Mouse (Mus musculus): Measurements from ENCODE around the gene Phb2. TPM values are rescaled to one million over a fixed set of nuclear protein-coding genes. Genes with fewer than 3 reads are reported as not detected.
"Not testable (repeated sequence)": the region's sequence is repeated elsewhere in the genome, so short reads cannot be mapped to it uniquely, and the experiment has no call there.

Phb2 gene
- polyA plus RNA-seq, 1 experiment from 2014 or later, result 353 TPM

- H3K27ac ChIP-seq (ENCODE audit: low read depth, low read length), result no peak overlapping the region
- H3K27me3 ChIP-seq (ENCODE audit: control insufficient read depth, insufficient read depth, low read length), result no peaks in the 10 kb centered on the region
- WGBS, result 88% methylated on average over 9 of the region's 9 CpGs
- H3K9ac ChIP-seq (ENCODE audit: low read length), result no peak overlapping the region
- ATAC-seq (ENCODE audit: low FRiP score) (no peak), DNase-seq (ENCODE audit: low spot score, missing footprints) (no peak)
- H3K9me3 ChIP-seq (ENCODE audit: control insufficient read depth, low read length), result no peaks in the 10 kb centered on the region
- H3K4me2 ChIP-seq, result no peak overlapping the region
- no peaks in the 10 kb centered on the region for H3K4me1 ChIP-seq (ENCODE audit: control insufficient read depth, insufficient read depth, low read length)
- H3K36me3 ChIP-seq (ENCODE audit: control insufficient read depth, insufficient read depth, low read length), result no peaks in the 10 kb centered on the region
- no peak overlapping the region for H3K4me3 ChIP-seq (ENCODE audit: low read depth, low read length)
Observed at GRCm38 (mm10) chr6:124673619-124674018, 38.5 kb upstream of the Phb2 start.

- Histone ChIP-seq H3K4me1 (ENCODE audit: control insufficient read depth, insufficient read depth, low read length) (no peaks in the 10 kb centered on the region), H3K27me3 (ENCODE audit: control insufficient read depth, insufficient read depth, low read length) (no peaks in the 10 kb centered on the region), H3K4me3 (ENCODE audit: low read depth, low read length) (no peak overlapping the region), H3K27ac (ENCODE audit: low read depth, low read length) (no peak overlapping the region), H3K36me3 (ENCODE audit: control insufficient read depth, insufficient read depth, low read length) (no peaks in the 10 kb centered on the region), H3K9ac (ENCODE audit: low read length) (no peak overlapping the region), H3K4me2 (no peak overlapping the region), H3K9me3 (ENCODE audit: control insufficient read depth, low read length) (no peaks in the 10 kb centered on the region)
- WGBS, result 93% methylated on average over 7 of the region's 7 CpGs
- no peak for ATAC-seq (ENCODE audit: low FRiP score)
- DNase-seq (ENCODE audit: low spot score, missing footprints), result no peak
Observed at GRCm38 (mm10) chr6:124674591-124674990, 37.5 kb upstream of the Phb2 start.

- DNase-seq (ENCODE audit: low spot score, missing footprints), result no peak
- Histone ChIP-seq H3K27me3 (ENCODE audit: control insufficient read depth, insufficient read depth, low read length) (no peaks in the 10 kb centered on the region), H3K27ac (ENCODE audit: low read depth, low read length) (no peak overlapping the region), H3K36me3 (ENCODE audit: control insufficient read depth, insufficient read depth, low read length) (no peaks in the 10 kb centered on the region), H3K9ac (ENCODE audit: low read length) (no peak overlapping the region), H3K4me3 (ENCODE audit: low read depth, low read length) (no peak overlapping the region), H3K4me2 (no peak overlapping the region), H3K9me3 (ENCODE audit: control insufficient read depth, low read length) (no peaks in the 10 kb centered on the region), H3K4me1 (ENCODE audit: control insufficient read depth, insufficient read depth, low read length) (no peaks in the 10 kb centered on the region)
- ATAC-seq (ENCODE audit: low FRiP score), result no peak
- WGBS, result 96% methylated on average over 6 of the region's 6 CpGs
Observed at GRCm38 (mm10) chr6:124676171-124676570, 36.0 kb upstream of the Phb2 start.

GRCm38 (mm10) chr6:124678769-124679168 is 33.4 kb upstream of the Phb2 start:
- H3K4me3 ChIP-seq (ENCODE audit: low read depth, low read length), result no peak overlapping the region
- no peaks in the 10 kb centered on the region for H3K9me3 ChIP-seq (ENCODE audit: control insufficient read depth, low read length)
- no peak overlapping the region for H3K4me2 ChIP-seq
- DNase-seq (ENCODE audit: low spot score, missing footprints) (no peak), ATAC-seq (ENCODE audit: low FRiP score) (no peak)
- no peak overlapping the region for H3K9ac ChIP-seq (ENCODE audit: low read length)
- H3K27me3 ChIP-seq (ENCODE audit: control insufficient read depth, insufficient read depth, low read length), result no peaks in the 10 kb centered on the region
- H3K27ac ChIP-seq (ENCODE audit: low read depth, low read length), result no peak overlapping the region
- H3K4me1 ChIP-seq (ENCODE audit: control insufficient read depth, insufficient read depth, low read length), result no peaks in the 10 kb centered on the region
- 94% methylated on average over 7 of the region's 7 CpGs for WGBS
- H3K36me3 ChIP-seq (ENCODE audit: control insufficient read depth, insufficient read depth, low read length), result no peaks in the 10 kb centered on the region

GRCm38 (mm10) chr6:124679486-124679885 is 32.6 kb upstream of the Phb2 start:
- H3K9me3 ChIP-seq (ENCODE audit: control insufficient read depth, low read length), result no peaks in the 10 kb centered on the region
- DNase-seq (ENCODE audit: low spot score, missing footprints) (no peak), ATAC-seq (ENCODE audit: low FRiP score) (no peak)
- no peak overlapping the region for H3K9ac ChIP-seq (ENCODE audit: low read length)
- H3K27ac ChIP-seq (ENCODE audit: low read depth, low read length), result no peak overlapping the region
- no peak overlapping the region for H3K4me3 ChIP-seq (ENCODE audit: low read depth, low read length)
- H3K27me3 ChIP-seq (ENCODE audit: control insufficient read depth, insufficient read depth, low read length), result no peaks in the 10 kb centered on the region
- no peaks in the 10 kb centered on the region for H3K36me3 ChIP-seq (ENCODE audit: control insufficient read depth, insufficient read depth, low read length)
- no peak overlapping the region for H3K4me2 ChIP-seq
- WGBS, result 86% methylated on average over 3 of the region's 3 CpGs
- no peaks in the 10 kb centered on the region for H3K4me1 ChIP-seq (ENCODE audit: control insufficient read depth, insufficient read depth, low read length)

GRCm38 (mm10) chr6:124682291-124682690 is 29.8 kb upstream of the Phb2 start:
- not testable (repeated sequence) for H3K27me3 ChIP-seq (ENCODE audit: control insufficient read depth, insufficient read depth, low read length); H3K4me3 ChIP-seq (ENCODE audit: low read depth, low read length); H3K4me2 ChIP-seq; H3K4me1 ChIP-seq (ENCODE audit: control insufficient read depth, insufficient read depth, low read length); H3K27ac ChIP-seq (ENCODE audit: low read depth, low read length); ATAC-seq (ENCODE audit: low FRiP score); H3K9me3 ChIP-seq (ENCODE audit: control insufficient read depth, low read length); H3K36me3 ChIP-seq (ENCODE audit: control insufficient read depth, insufficient read depth, low read length); DNase-seq (ENCODE audit: low spot score, missing footprints); H3K9ac ChIP-seq (ENCODE audit: low read length)
- 65% methylated on average over 6 of the region's 6 CpGs for WGBS

- Histone ChIP-seq H3K27me3 (ENCODE audit: control insufficient read depth, insufficient read depth, low read length) (no peaks in the 10 kb centered on the region), H3K4me3 (ENCODE audit: low read depth, low read length) (no peak overlapping the region), H3K4me2 (no peak overlapping the region), H3K9ac (ENCODE audit: low read length) (no peak overlapping the region), H3K9me3 (ENCODE audit: control insufficient read depth, low read length) (no peaks in the 10 kb centered on the region), H3K36me3 (ENCODE audit: control insufficient read depth, insufficient read depth, low read length) (no peaks in the 10 kb centered on the region), H3K4me1 (ENCODE audit: control insufficient read depth, insufficient read depth, low read length) (no peaks in the 10 kb centered on the region), H3K27ac (ENCODE audit: low read depth, low read length) (no peak overlapping the region)
- DNase-seq (ENCODE audit: low spot score, missing footprints) (no peak), ATAC-seq (ENCODE audit: low FRiP score) (no peak)
- 89% methylated on average over 14 of the region's 14 CpGs for WGBS
Observed at GRCm38 (mm10) chr6:124683591-124684417, 28.3 kb upstream of the Phb2 start.

- Histone ChIP-seq H3K4me1 (ENCODE audit: control insufficient read depth, insufficient read depth, low read length) (no peaks in the 10 kb centered on the region), H3K27ac (ENCODE audit: low read depth, low read length) (no peak overlapping the region), H3K27me3 (ENCODE audit: control insufficient read depth, insufficient read depth, low read length) (no peaks in the 10 kb centered on the region), H3K4me3 (ENCODE audit: low read depth, low read length) (no peak overlapping the region), H3K9me3 (ENCODE audit: control insufficient read depth, low read length) (no peaks in the 10 kb centered on the region), H3K36me3 (ENCODE audit: control insufficient read depth, insufficient read depth, low read length) (no peaks in the 10 kb centered on the region), H3K9ac (ENCODE audit: low read length) (no peak overlapping the region), H3K4me2 (no peak overlapping the region)
- WGBS, result 85% methylated on average over 12 of the region's 12 CpGs
- DNase-seq (ENCODE audit: low spot score, missing footprints) (peak; percentile 81), ATAC-seq (ENCODE audit: low FRiP score) (no peak)
Observed at GRCm38 (mm10) chr6:124685606-124686386, 26.3 kb upstream of the Phb2 start.

- H3K36me3 ChIP-seq (ENCODE audit: control insufficient read depth, insufficient read depth, low read length); H3K9ac ChIP-seq (ENCODE audit: low read length); H3K27ac ChIP-seq (ENCODE audit: low read depth, low read length); H3K4me2 ChIP-seq; H3K4me1 ChIP-seq (ENCODE audit: control insufficient read depth, insufficient read depth, low read length); ATAC-seq (ENCODE audit: low FRiP score); H3K27me3 ChIP-seq (ENCODE audit: control insufficient read depth, insufficient read depth, low read length); H3K4me3 ChIP-seq (ENCODE audit: low read depth, low read length); H3K9me3 ChIP-seq (ENCODE audit: control insufficient read depth, low read length): not testable (repeated sequence)
- WGBS, result 60% methylated on average over 1 of the region's 1 CpGs
- peak; percentile 45 for DNase-seq (ENCODE audit: low spot score, missing footprints)
Observed at GRCm38 (mm10) chr6:124686644-124687043, 25.5 kb upstream of the Phb2 start.

Data from midbrain, embryonic 11.5 days (tissue).